Mouse (Mus musculus): ENCODE results near the gene Tbx18.

Gene Tbx18

DNA sequence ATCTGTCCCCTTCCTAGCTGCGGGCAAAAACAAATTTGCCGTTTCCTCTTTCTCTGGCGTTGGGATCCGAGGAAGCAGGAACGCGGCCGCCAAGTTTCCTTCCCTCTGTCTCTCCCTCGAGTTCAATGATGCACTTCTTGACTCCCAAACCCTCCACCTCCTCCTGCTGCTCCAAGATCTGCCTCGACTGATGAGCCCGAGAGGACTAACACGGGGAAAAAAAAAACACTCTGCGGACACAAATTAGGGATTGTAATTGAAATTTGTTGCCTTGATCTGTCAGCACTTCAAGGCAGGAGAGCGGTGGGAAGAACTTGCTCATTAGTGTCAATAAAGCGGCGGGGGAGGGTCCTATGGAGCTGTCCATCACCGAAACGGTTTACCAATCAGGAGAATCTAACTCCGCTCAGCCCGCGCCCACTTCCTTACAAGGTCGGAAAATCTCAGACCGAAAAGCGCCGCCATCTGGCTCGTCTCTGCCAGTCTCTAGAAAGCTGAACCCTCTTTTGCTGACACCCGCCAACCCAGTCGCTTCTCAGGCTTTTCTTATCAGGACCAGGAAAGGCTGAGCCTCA lies at the start of gene Tbx18:
Gene Tbx18 (minus strand): TSS at position 300 of the 575 bp plus-strand sequence.
- DNase-seq (ENCODE audit: low spot score): no peak

GRCm38 (mm10) chr9:87773951-87774350 lies 42.9 kb upstream of the Tbx18 start:
- DNase-seq (ENCODE audit: low spot score): no peak

DNA sequence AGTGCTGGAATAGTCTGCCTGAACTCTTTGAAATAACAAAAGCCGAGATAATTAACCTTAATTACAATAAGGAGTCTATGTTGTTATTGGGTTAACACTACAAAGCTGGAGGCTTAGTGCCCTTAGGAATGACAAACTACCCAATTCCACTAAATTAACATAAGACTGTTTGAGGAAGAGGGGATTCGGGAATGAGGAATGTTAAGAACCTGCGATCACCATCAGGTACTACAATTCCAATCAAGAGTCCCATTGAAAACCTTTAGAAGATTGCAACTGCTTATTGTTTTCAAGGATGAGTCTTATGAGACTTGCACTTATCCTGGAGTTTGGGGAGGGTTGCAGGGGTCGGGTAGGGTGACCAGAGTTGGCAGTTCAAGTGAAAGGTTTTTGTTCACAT lies 24.6 kb upstream of the Tbx18 start:
- DNase-seq (ENCODE audit: low spot score): no peak

DNA sequence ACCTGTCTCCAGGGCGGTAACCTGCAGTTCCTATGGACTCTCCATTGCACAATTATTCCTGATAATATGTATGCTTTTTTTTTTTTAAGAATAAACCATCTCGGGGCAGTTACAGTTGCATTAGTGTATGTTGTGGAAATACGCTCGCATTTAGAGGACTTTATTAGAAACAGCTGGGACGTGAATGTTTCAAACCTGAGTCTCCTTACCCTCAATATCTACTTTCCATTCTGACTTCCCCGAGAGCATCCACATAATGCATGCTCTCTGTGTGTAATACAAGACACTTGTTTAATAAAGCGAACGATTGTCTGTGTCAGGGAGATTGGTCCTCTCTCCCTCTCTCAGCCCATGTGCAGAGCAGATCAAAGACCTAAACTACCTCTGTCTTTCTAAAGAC lies 10.5 kb upstream of the Tbx18 start:
- no peak for DNase-seq (ENCODE audit: low spot score)

DNA sequence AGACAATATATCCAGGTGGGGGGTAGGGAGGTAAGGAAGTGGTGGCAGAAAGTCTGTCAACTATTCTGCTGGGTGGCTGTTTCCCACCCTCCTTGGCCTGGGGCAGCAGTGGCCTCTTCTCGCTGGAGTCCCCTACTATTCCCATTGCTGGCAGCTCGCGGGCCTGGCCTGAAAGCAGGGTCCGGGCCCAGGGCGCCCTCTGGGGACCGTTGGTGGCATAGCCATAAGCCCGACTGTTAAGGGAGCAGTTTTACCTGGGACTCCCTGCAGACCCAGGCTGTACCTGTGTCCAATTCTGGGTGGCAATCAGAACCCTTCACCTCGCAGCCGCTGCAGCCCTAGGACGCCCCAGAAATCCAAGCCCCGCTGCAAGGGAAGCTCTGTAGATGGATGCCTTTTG lies 9.6 kb upstream of the Tbx18 start:
- DNase-seq (ENCODE audit: low spot score): no peak

GRCm38 (mm10) chr9:87740241-87740645 lies 9.2 kb upstream of the Tbx18 start:
- DNase-seq (ENCODE audit: low spot score): no peak

DNA sequence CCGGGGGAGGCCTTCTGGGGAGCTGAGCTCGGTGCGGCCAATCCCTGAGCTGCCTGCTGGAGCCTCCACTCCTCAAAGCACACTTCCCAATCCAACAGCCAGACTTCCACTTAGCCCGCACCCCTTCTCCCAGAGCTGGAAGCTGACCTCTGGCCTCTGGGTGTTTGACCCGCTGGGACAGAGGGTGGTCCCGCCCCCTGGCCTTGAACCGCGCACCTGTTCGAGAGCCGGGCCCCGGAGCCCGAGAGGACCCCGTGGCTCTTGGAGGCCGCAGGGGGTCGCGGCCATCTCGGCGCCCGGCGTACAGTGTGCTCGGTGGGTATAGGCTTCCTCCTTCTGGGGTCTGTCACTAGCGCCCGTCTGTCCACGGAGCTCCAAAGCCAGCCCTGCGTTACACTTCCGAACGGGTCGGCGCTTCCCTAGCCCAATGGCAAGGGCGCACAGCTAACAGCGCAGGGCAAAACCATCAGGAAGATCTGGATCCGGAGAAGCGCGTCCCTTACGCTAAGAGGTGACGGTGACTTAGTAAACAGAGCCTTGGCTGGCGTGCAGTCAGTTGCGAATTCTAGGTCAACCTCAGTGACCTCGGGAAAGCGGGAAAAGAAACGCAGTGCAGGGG lies 8.6 kb upstream of the Tbx18 start:
- no peak for DNase-seq (ENCODE audit: low spot score)

- DNase-seq (ENCODE audit: low spot score): no peak
These were observed 7.9 kb upstream of the Tbx18 start for GRCm38 (mm10) chr9:87738766-87739542.

GRCm38 (mm10) chr9:87738123-87738522 lies 7.1 kb upstream of the Tbx18 start:
- no peak for DNase-seq (ENCODE audit: low spot score)

GRCm38 (mm10) chr9:87737271-87737670 lies 6.2 kb upstream of the Tbx18 start:
- DNase-seq (ENCODE audit: low spot score): no peak

DNA sequence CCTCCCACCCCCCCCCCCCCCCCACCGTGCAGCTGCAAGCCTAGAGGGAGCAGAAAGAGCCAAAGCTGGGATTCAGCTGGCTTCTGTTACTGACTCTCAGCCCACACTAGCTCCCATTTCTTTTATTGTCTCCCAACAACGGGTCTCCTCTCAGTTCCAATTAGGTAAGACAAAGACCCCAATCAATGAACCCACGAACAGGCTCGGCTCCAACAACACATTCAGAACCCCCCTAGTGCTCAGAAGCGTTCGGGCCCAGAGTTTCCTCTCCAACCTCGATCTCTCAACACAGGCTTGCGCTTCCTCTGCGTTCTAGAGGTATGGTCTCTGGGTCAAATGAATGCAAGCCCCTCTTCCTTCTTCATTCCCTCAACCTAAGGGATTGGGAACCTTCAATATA lies 4.0 kb upstream of the Tbx18 start:
- no peak for DNase-seq (ENCODE audit: low spot score)

- DNase-seq (ENCODE audit: low spot score): no peak
These were observed 3.6 kb upstream of the Tbx18 start for GRCm38 (mm10) chr9:87734631-87735030.

DNA sequence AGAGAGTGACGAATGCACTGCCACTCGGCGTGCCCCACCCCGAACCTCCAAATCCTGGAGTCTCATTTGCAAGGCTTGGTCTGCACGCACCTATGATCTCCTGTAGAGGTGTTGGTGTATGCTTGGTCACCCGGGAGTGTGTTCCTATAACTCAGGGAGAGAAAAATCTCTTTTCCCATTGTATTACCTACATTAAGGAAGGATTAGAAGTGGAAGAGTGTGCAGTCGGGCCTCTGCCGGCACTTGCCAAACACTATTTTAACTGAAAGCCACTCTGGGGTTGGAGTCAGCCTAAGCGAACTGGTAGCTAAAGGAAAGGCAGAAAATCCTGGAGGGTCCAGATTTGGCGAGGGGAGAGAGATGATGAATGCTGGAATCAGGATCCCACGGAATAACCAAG lies 2.7 kb upstream of the Tbx18 start:
- no peak for DNase-seq (ENCODE audit: low spot score)

DNA sequence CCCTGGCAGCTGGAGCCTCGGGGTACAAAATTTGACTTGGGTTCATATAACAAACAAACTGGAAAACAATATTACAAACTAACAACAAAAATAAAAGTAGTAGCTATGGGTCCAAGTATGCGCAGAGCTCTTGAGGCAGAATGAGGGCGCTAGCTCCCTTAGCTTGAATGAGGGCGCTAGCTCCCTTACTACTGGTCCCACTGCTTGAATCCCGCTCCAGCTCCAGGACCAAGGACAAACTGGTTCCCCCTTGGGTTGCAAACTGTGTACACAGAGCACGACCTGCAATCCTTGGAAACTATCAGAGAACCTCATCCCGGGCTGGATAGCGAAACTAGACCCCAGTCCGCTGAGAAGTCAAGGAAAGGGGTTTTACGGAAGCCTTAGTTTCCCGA lies 2.2 kb upstream of the Tbx18 start:
- no peak for DNase-seq (ENCODE audit: low spot score)

DNA sequence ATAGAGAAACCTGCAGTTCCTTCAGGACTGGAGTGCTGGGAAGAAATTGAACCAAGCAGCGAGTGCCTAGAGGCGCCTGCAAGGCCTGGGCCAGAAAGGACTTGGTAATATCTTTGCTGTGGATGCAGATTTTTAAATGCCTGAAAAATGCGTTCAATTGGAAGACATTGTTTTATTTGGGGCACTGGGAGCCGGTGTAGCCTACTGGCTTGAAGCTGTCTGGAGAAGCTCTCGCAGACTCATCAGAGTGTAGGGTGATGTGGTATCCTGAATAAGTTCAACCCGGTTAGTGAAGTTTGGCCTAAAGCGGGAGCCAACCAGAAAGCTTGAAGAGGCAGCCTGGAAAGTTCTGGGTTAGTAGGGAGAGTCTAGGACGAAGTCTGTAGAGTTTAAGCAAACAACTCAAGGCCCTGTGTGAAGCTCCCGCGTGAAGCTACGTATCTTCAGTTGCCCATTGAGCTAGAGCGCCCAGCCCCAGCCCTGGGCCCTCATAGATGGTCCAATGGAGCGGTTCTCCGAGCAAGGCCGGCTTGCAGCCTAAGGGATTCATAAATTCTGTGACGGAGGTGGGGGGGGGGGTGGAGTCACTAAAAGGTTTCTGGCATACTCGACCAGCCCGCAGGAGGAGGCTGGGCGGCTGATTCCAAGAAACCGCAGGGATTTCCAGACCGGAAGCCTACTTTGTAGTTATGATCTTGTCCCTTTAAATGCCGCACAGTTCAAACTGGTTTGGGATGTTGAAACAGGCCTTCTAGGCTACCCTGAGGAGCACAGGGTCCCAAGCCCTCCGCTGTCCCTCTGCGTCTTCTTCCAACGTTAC lies 1.6 kb upstream of the Tbx18 start:
- no peak for DNase-seq (ENCODE audit: low spot score)

DNA sequence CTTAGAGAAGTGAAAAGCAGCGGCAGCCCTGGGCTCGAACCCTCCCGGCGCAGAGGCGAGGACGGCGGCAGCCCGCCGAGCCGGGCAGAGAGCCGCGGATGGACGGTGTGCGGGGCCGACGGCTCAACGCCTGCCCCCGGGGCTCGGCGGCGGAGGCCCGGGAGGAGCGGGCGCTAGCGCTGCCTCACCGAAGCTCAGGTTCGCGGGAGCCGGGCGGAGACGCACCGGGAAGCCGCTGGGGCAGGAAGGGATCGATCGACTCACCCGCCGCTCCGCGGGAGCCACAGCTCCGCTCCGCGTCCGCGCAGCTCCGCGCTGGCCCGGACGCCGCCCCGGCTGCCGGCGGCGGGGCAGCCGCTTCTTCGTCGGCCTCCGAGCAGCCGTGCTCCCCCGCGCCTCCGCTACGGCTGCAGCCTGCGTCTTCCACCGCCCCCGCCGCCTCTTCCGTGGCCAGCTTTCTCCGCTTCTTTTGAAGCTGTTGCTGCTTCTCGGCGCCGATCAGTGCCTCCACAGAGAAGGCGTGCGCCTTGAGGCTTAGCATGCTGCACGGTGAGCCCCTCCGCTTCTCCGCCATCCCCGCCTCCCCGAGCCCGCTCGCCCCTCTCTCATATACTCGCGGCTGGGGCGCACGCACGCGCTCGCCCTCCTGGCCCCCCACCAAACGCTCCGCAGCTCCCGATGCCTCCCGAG lies 644 bp downstream of the Tbx18 start:
- DNase-seq (ENCODE audit: low spot score): no peak

GRCm38 (mm10) chr9:87729316-87730270 lies 1.5 kb downstream of the Tbx18 start:
- DNase-seq (ENCODE audit: low spot score): no peak

DNA sequence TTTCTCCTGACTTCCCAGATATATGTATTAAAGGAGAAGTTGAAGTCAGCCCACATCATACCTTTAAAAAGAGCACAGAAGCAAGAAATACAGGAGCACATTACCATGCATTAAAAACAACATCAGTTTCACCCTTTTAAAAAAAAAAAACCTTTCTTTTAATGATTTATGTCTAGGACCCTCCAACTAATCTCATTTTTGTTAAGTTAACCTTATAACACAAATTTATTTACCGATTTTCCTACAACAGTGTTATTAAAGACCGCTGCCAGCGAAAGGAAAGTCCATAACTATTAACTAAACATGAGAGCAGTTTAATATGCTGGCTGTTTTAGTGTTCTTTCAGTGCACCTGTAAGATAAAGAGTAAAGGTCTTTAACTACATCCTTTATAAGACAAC lies 3.0 kb downstream of the Tbx18 start:
- no peak for DNase-seq (ENCODE audit: low spot score)

GRCm38 (mm10) chr9:87727155-87727953 lies 3.7 kb downstream of the Tbx18 start:
- no peak for DNase-seq (ENCODE audit: low spot score)

DNA sequence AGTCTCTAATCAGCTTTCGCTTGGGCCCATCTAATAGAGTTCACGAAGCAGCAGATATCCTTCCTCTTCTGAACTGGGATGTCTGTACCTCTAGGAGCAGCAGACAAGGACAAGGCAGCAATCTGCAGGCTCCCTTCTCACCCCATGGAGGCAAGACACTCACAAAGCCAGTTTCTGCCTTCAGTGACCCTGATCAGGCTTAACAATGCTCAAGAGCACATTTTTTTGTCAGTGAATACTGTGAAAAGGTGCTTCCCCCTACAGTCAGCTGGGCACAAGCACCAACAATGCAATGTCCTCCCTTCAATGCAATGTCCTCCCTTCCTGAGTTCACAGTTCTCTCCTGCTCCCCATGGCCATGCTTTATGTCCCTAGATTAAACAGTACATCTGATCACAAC lies 9.3 kb downstream of the Tbx18 start:
- no peak for DNase-seq (ENCODE audit: low spot score)
